Mouse (Mus musculus): Measurements from ENCODE around the gene Coro2a.
"Not testable (repeated sequence)": the region's sequence is repeated elsewhere in the genome, so short reads cannot be mapped to it uniquely, and the experiment has no call there.

Coro2a gene

GRCm38 (mm10) chr4:46611181-46611580 is 9.2 kb upstream of the Coro2a start:
- peak; percentile 60 to 85 for DNase-seq

- no peak for DNase-seq
These were observed 5.6 kb upstream of the Coro2a start for GRCm38 (mm10) chr4:46607601-46608000.

GRCm38 (mm10) chr4:46605451-46605850 is 3.4 kb upstream of the Coro2a start:
- no peak for DNase-seq

DNA sequence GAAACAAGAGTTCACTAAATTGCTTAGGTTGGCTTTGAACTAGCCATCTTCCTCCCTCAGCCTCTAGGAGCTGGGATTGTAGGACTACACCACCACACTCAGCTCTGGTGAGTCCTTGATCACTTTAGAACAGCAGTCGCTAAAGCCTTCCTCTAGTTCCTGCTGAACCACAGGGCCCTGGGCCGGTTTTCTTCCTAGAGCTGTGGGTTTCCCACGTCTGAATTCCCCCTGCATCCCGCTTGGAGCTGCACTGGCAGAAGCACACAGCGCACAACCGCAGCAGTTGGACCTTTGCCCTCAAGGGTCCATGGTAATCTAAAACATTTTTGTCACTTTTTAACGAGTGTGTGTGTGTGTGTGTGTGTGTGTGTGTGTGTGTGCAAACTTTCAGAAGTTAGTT is 702 bp upstream of the Coro2a start:
- DNase-seq: no peak

- peak in 1 of 2 experiments; percentile 45 for DNase-seq
These were observed 651 bp downstream of the Coro2a start for GRCm38 (mm10) chr4:46601258-46601843.

- DNase-seq: no peak
These were observed 1.3 kb downstream of the Coro2a start for GRCm38 (mm10) chr4:46600473-46601257.

DNA sequence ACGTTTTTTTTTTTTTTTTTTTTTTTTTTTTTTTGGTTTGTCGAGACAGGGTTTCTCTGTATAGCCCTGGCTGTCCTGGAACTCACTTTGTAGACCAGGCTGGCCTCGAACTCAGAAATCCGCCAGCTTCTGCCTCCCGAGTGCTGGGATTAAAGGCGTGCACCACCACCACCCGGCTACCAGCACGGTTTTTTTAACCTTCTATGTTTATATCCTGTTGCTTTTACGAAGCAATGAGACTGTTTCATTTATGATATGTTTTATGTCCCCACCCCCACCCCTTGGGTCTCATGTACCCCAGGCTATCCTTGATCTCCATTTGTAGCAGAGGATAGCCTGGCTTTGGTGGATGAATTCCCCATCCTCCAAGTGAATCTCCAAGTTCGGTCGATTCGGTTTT is 2.4 kb downstream of the Coro2a start:
- DNase-seq: not testable (repeated sequence)

DNA sequence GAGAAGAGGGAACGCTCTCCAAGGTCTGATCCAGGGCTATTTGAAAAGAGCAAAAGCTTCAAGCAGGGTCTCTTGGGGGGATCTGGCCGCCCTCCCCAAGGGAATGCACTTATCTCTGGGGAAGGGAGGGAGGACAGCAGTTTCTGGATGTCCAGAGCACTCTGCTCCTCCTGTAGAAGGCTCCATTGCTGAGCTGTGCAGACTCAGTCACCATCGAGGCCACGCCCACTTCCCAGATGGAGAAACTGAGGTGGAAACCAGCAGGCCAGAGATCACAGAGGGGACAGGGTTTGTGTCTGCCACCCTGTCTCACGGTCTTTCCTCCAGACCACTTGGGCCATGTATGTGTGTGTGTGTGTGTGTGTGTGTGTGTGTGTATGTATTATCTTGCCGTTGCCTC is 3.0 kb downstream of the Coro2a start:
- no peak for DNase-seq

GRCm38 (mm10) chr4:46598111-46598510 is 3.9 kb downstream of the Coro2a start:
- no peak for DNase-seq

DNA sequence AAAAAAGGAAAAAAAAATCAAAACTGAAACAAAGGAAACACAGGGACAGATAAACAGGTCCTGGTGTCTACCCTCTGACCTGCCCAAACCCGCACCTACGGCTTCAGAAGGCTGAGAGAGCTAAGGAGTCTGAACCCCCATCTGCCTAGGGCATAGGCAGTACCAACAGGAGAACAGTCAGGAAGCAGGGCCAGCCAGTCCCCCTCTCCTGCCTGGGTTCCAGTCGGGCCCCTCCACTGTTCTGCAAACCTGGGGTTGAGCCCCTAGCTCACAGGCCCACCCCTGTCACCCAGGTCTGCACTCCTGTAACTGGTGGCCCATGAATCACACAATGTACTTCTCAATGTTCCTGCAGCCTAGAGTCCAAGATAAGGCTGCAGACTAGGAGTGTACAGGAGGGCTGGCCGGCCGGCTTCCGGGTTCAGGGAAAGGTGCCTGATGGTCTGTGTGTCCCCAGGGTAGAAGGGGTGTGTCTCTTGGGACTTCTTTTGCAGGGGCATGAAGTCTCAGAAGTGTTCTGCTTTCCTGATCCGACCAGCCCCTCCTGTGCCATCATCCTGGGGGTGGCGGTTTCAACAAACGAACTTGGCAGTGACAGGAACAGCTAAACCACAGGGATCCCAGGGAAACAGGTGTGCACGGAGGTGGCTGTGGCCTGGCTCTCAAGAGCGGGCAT is 4.6 kb downstream of the Coro2a start:
- peak; percentile 37 to 39 for DNase-seq

GRCm38 (mm10) chr4:46596398-46596797 is 5.6 kb downstream of the Coro2a start:
- peak in 1 of 2 experiments; percentile 3 for DNase-seq

DNA sequence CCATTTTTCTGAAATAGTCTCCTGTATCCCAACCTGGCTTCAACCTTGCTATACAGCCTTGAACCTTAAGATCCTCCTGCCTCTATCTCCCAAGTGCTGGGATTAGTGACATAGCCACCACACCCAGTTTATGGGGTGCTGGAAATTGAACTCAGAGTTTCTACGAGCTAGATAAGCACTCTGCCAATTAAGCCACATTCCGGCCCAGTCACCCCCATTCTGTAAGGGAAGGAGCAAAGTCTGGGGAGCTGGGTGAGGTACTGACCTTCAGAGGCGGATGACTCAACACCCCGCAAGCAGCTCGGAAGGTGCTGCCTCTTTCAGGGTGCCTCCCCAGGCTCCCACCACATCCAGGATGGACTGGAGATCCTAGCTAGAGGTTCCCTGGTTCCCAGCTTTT is 7.9 kb downstream of the Coro2a start:
- no peak for DNase-seq

GRCm38 (mm10) chr4:46593472-46593871 is 8.5 kb downstream of the Coro2a start:
- DNase-seq: peak in 1 of 2 experiments; percentile 3

DNA sequence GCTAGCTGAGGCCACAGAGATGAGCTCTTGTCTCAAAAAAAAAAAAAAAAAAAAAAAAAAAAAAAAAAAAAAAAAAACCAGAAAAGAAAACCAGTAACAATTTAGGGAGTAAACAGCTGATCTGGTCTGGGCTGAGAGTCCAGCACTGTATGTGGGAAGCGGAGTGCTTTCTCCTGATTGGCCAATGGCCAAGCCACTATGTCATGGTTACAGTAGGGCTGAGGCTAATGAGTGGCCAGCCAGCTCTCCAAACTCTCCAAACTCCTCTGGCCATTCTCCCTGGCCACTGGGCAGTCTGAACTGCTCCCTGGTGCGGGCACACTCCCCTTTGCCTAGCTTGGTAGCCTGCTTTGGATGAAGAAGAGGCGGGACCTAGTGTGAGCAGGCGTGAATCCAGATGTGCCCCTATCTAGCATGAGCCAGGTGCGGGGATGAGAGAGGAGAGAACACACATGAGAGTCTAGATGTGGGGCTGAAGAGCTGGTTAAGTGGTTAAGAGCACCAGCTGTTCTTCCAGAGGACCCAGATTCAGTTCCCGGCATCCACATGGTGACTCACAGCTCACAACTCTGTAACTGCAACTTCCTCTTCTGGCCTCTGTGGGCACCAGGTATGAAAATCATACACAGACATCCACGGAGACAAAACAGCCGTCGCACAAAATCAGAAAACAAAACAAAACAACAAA is 10.0 kb downstream of the Coro2a start:
- DNase-seq: peak in 1 of 2 experiments; percentile 7

- no peak for DNase-seq
These were observed 11.2 kb downstream of the Coro2a start for GRCm38 (mm10) chr4:46590810-46591209.

GRCm38 (mm10) chr4:46589946-46590684 is 11.9 kb downstream of the Coro2a start:
- peak in 1 of 2 experiments; percentile 2 for DNase-seq

- peak in 1 of 2 experiments; percentile 2 for DNase-seq
These were observed 12.9 kb downstream of the Coro2a start for GRCm38 (mm10) chr4:46589151-46589550.

DNA sequence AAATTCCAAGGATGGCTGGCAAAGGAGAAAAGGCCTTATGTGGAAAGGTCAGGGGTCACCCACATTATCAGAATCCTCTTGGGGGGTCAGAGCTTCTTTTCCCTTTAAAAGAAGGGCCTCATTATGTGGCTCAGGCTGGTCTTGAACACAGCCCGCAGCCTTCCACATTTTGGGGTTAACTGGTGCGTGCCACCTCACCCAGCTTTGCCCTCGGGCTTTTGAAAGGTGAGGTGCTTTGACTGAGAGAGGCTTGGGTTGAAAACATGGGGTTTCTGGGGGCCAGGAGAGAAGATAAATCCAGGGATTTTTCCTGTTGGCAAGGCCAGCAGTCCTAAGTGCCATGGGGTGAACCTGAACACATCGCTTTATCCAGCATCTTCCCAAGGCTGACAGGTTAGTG is 15.5 kb downstream of the Coro2a start:
- DNase-seq: no peak

- no peak for DNase-seq
These were observed 16.2 kb downstream of the Coro2a start for GRCm38 (mm10) chr4:46585811-46586190.

- DNase-seq: no peak
These were observed 16.8 kb downstream of the Coro2a start for GRCm38 (mm10) chr4:46585041-46585810.

DNA sequence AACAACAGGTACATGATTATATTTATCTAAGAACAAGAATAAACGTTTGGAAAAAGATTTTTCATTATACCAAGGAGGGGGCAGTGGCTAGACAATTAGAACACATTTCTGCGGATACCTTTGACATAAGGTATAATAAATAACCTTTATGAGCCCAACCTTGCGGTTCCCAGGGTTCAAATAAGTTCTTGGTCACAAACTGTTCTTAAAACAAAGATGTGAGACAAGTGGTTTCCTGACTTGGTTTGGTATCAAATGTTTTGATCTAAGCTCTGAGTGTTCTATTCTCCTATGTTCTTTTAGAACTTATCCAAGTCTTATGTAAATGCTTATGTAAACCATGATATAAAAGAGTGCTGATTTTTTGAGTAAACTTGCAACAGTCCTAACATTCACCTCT is 17.5 kb downstream of the Coro2a start:
- not testable (repeated sequence) for DNase-seq

- not testable (repeated sequence) for DNase-seq
These were observed 17.9 kb downstream of the Coro2a start for GRCm38 (mm10) chr4:46584084-46584483.

All from spleen, adult 18-20 months (tissue).